Comparison of ENCODE assay signal across 8 mouse cellular contexts in genomic region chr9:59658146-59658545, GRCm38 (mm10). TPM values are rescaled to one million over a fixed set of nuclear protein-coding genes. Genes with fewer than 3 reads are reported as not detected.
DNase-seq lines count a peak whose midpoint lies in the region; ATAC-seq and TF ChIP-seq lines count a peak whose summit lies in the region.

No protein-coding gene starts in this region.

- peak overlapping the region; percentile 75 to 98 for H3K4me3 ChIP-seq in heart, embryonic 14.5 days (ENCODE audit: control insufficient read depth in 1 of 2, insufficient read depth in 1 of 2, low read depth in 1 of 2, low read length in 2 of 2)
- peak overlapping the region; percentile 73 to 93 for H3K4me3 ChIP-seq in MEL (ENCODE audit: control insufficient read depth in 1 of 2, insufficient read depth in 1 of 2, low read depth in 2 of 2, low read length in 2 of 2)
- H3K4me3 ChIP-seq in heart, postnatal 0 days (ENCODE audit: low read depth, low read length), result peak overlapping the region; percentile 90
- peak overlapping the region; percentile 88 for H3K4me3 ChIP-seq in midbrain, embryonic 12.5 days

- no peak for TF ChIP-seq CTCF in MEL (IDR thresholded peaks at IDR 0.05 in 2 of 3, conservative IDR thresholded peaks at IDR 0.05 in 1 of 3; ENCODE audit: control insufficient read depth in 1 of 3, insufficient read depth in 1 of 3, low read depth in 2 of 3, low read length in 3 of 3, poor library complexity in 1 of 3, severe bottlenecking in 1 of 3)
- TF ChIP-seq CTCF in heart, postnatal 0 days (IDR thresholded peaks at IDR 0.05; ENCODE audit: low read depth), result no peak

- TF ChIP-seq RAD21 in MEL (IDR thresholded peaks at IDR 0.05; ENCODE audit: low read depth, low read length), result no peak

- peak overlapping the region; percentile 99 to 100 for H3K27ac ChIP-seq in heart, embryonic 14.5 days (replicated peaks in 1 of 2; ENCODE audit: control insufficient read depth in 1 of 2, insufficient read depth in 1 of 2, low read depth in 2 of 2, low read length in 2 of 2)
- peak overlapping the region; percentile 79 for H3K27ac ChIP-seq in MEL (ENCODE audit: control insufficient read depth, low read depth, low read length)
- H3K27ac ChIP-seq in heart, postnatal 0 days (ENCODE audit: low read depth), result peak overlapping the region; percentile 98
- H3K27ac ChIP-seq in midbrain, embryonic 12.5 days (replicated peaks), result peak overlapping the region; percentile 98

- H3K36me3 ChIP-seq in heart, embryonic 14.5 days (ENCODE audit: control insufficient read depth, insufficient read depth, low read length), result peaks cover 44% of the 10 kb centered on the region
- H3K36me3 ChIP-seq in MEL (ENCODE audit: control insufficient read depth in 1 of 2, insufficient read depth in 2 of 2, low read length in 2 of 2), result peaks cover 6 to 59% of the 10 kb centered on the region in 2 experiments; a peak in 3 of 4 replicates
- H3K36me3 ChIP-seq in heart, postnatal 0 days (replicated peaks; ENCODE audit: control insufficient read depth, insufficient read depth, low read length), result peaks cover 4% of the 10 kb centered on the region; the same call in 1 of the 2 replicates
- H3K36me3 ChIP-seq in midbrain, embryonic 12.5 days, result peaks cover 29% of the 10 kb centered on the region

- H3K4me2 ChIP-seq in heart, embryonic 14.5 days (ENCODE audit: low read length), result peak overlapping the region; percentile 74
- H3K4me2 ChIP-seq in heart, postnatal 0 days (ENCODE audit: low read depth, low read length), result peak overlapping the region; percentile 63
- H3K4me2 ChIP-seq in midbrain, embryonic 12.5 days (replicated peaks), result peak overlapping the region; percentile 67

- intact Hi-C loops in heart, postnatal 14 days (cut with DNase I), result loop anchor here (5.0 kb wide), 1 partner anchor 41 kb away; the partner anchor contains the start of gene Parp6

- peak overlapping the region; percentile 98 for H3K9ac ChIP-seq in heart, embryonic 14.5 days (ENCODE audit: low read length)
- H3K9ac ChIP-seq in MEL (ENCODE audit: control insufficient read depth, low read depth, low read length, poor library complexity, severe bottlenecking), result peak overlapping the region; percentile 81
- peak overlapping the region; percentile 75 for H3K9ac ChIP-seq in heart, postnatal 0 days (replicated peaks; ENCODE audit: low read depth, low read length)
- peak overlapping the region; percentile 92 for H3K9ac ChIP-seq in midbrain, embryonic 12.5 days (replicated peaks)

- H3K79me2 ChIP-seq in MEL (ENCODE audit: control insufficient read depth, insufficient read depth, low read length, poor library complexity), result peaks cover 65% of the 10 kb centered on the region

- TF ChIP-seq EP300 in MEL (IDR thresholded peaks at IDR 0.05; ENCODE audit: low read depth in 1 of 2, low read length in 2 of 2), result no peak
- no peak for TF ChIP-seq EP300 in heart, postnatal 0 days (IDR thresholded peaks at IDR 0.05; ENCODE audit: low read depth)

- 6% methylated on average over 4 of the region's 4 CpGs for WGBS in heart, embryonic 14.5 days
- WGBS in heart, postnatal 0 days, result 12% methylated on average over 4 of the region's 4 CpGs
- WGBS in midbrain, embryonic 12.5 days, result 3% methylated on average over 4 of the region's 4 CpGs

- no peaks in the 10 kb centered on the region for H3K27me3 ChIP-seq in heart, embryonic 14.5 days (ENCODE audit: control insufficient read depth, insufficient read depth, low read length)
- no peaks in the 10 kb centered on the region for H3K27me3 ChIP-seq in MEL (ENCODE audit: control insufficient read depth in 1 of 2, insufficient read depth in 2 of 2, low read length in 2 of 2)
- H3K27me3 ChIP-seq in heart, postnatal 0 days (ENCODE audit: control insufficient read depth, insufficient read depth, low read length), result no peaks in the 10 kb centered on the region
- no peaks in the 10 kb centered on the region for H3K27me3 ChIP-seq in midbrain, embryonic 12.5 days

- TF ChIP-seq POLR2A in MEL (IDR thresholded peaks at IDR 0.05; ENCODE audit: control insufficient read depth in 1 of 2, insufficient read depth in 1 of 2, low read depth in 1 of 2, low read length in 2 of 2, poor library complexity in 1 of 2), result no peak; a peak in 1 of 4 replicates

- H3K9me3 ChIP-seq in heart, embryonic 14.5 days (ENCODE audit: control insufficient read depth, low read length), result no peaks in the 10 kb centered on the region
- no peaks in the 10 kb centered on the region for H3K9me3 ChIP-seq in MEL (replicated peaks; ENCODE audit: insufficient read depth, low read length)
- H3K9me3 ChIP-seq in heart, postnatal 0 days (replicated peaks; ENCODE audit: control insufficient read depth, low read length), result no peaks in the 10 kb centered on the region
- no peaks in the 10 kb centered on the region for H3K9me3 ChIP-seq in midbrain, embryonic 12.5 days

- DNase-seq in heart, postnatal 14 days, result no peak
- DNase-seq in MEL (ENCODE audit: low read depth, low spot score), result peak; percentile 38
- DNase-seq in heart, postnatal 0 days (ENCODE audit: low spot score), result no peak
- DNase-seq in urinary bladder, postnatal 4 days (ENCODE audit: low spot score in 2 of 2), result no peak
- no peak for DNase-seq in gastrocnemius, postnatal 4 days (ENCODE audit: low spot score in 2 of 2)
- no peak for DNase-seq in layer of hippocampus, postnatal 14 days (ENCODE audit: low spot score in 2 of 2)

- ATAC-seq in heart, embryonic 14.5 days (ENCODE audit: insufficient number of reproducible peaks, insufficient read depth, low FRiP score, low read depth), result no peak
- no peak for ATAC-seq in heart, postnatal 0 days (ENCODE audit: insufficient read depth, low read depth)
- no peak for ATAC-seq in midbrain, embryonic 12.5 days (ENCODE audit: low FRiP score, low read depth)

- peaks cover 22 to 54% of the 10 kb centered on the region in 2 experiments for H3K4me1 ChIP-seq in heart, embryonic 14.5 days (ENCODE audit: control insufficient read depth in 2 of 2, insufficient read depth in 2 of 2, low read length in 2 of 2)
- H3K4me1 ChIP-seq in MEL (ENCODE audit: control insufficient read depth in 1 of 2, insufficient read depth in 2 of 2, low read length in 2 of 2), result peaks cover 10 to 45% of the 10 kb centered on the region in 2 experiments
- H3K4me1 ChIP-seq in heart, postnatal 0 days (ENCODE audit: control insufficient read depth, insufficient read depth), result peaks cover 47% of the 10 kb centered on the region
- H3K4me1 ChIP-seq in midbrain, embryonic 12.5 days, result peaks cover 50% of the 10 kb centered on the region

TF ChIP-seq in MEL, 35 proteins besides CTCF, POLR2A, EP300 and RAD21 (continues in another document):
- no peak for TF ChIP-seq USF1 (IDR thresholded peaks at IDR 0.05; ENCODE audit: low read depth, low read length)
- TF ChIP-seq ZNF384 (IDR thresholded peaks at IDR 0.05; ENCODE audit: low read depth, low read length), result no peak
- TF ChIP-seq MAZ (IDR thresholded peaks at IDR 0.05; ENCODE audit: low read depth, low read length), result no peak
- no peak for TF ChIP-seq MEF2A (IDR thresholded peaks at IDR 0.05; ENCODE audit: extremely low read depth, insufficient replicate concordance, low read depth, low read length, poor library complexity, severe bottlenecking)
- no peak for TF ChIP-seq CHD2 (IDR thresholded peaks at IDR 0.05; ENCODE audit: low read length)
- no peak for TF ChIP-seq NELFE (IDR thresholded peaks at IDR 0.05; ENCODE audit: low read depth, low read length)
- TF ChIP-seq ZC3H11A (IDR thresholded peaks at IDR 0.05; ENCODE audit: low read depth, low read length), result no peak
- TF ChIP-seq MYB (IDR thresholded peaks at IDR 0.05; ENCODE audit: low read depth, low read length), result no peak
- TF ChIP-seq TBP (IDR thresholded peaks at IDR 0.05; ENCODE audit: low read depth, low read length), result no peak
- no peak for TF ChIP-seq USF2 (IDR thresholded peaks at IDR 0.05; ENCODE audit: borderline replicate concordance in 1 of 2, insufficient read depth in 1 of 2, low read depth in 1 of 2, low read length in 2 of 2)

RNA-seq across cellular contexts. Expression of gene Pkm, which starts 2.0 kb away (rescaled TPM):
- polyA plus RNA-seq in heart, embryonic 14.5 days (2014; fragmentation: Nextera tagmentation; extraction: Ambion mirVana), result 1,792 and 1,798 TPM in 2 replicates
- total RNA-seq in heart, postnatal 14 days (2021), result 1,000 to 10,000 TPM; 1,287 to 1,327 TPM
- 710 and 1,836 TPM in 2 replicates for total RNA-seq in MEL (2012; rRNA removed)
- polyA plus RNA-seq in MEL (2012; ENCODE audit: insufficient read depth in 1 of 2, insufficient read length in 2 of 2, low read depth in 1 of 2, low replicate concordance in 2 of 2, missing spikeins in 1 of 2), result 1,000 to 10,000 TPM in 1 of 2 experiments, 10 to 100 TPM in 1; 71.6 to 2,746 TPM
- total RNA-seq in heart, postnatal 0 days (2014; rRNA removed; ENCODE audit: low replicate concordance), result 1,588 and 1,940 TPM in 2 replicates
- polyA plus RNA-seq in heart, postnatal 0 days (2015; fragmentation: Nextera tagmentation; extraction: Ambion mirVana), result 1,219 and 1,312 TPM in 2 replicates
- 1,621 and 1,694 TPM in 2 replicates for polyA plus RNA-seq in midbrain, embryonic 12.5 days (2016; fragmentation: Nextera tagmentation; extraction: Ambion mirVana)
- total RNA-seq in gastrocnemius, postnatal 4 days (2021), result 1,000 to 10,000 TPM; 1,566 to 1,695 TPM
- total RNA-seq in layer of hippocampus, postnatal 14 days (2021), result 100 to 1,000 TPM; 944 to 962 TPM

RNA-seq across cellular contexts. Expression of gene Gramd2, which starts 21.8 kb away (rescaled TPM):
- 0.27 and 0.43 TPM in 2 replicates for polyA plus RNA-seq in heart, embryonic 14.5 days (2014; fragmentation: Nextera tagmentation; extraction: Ambion mirVana)
- total RNA-seq in heart, postnatal 14 days (2021), result under 1 TPM; 0.05 to 0.19 TPM
- not detected in 2 replicates for total RNA-seq in MEL (2012; rRNA removed)
- under 1 TPM in 1 of 2 experiments, not detected in 1; 0.04 TPM for polyA plus RNA-seq in MEL (2012; ENCODE audit: insufficient read depth in 1 of 2, insufficient read length in 2 of 2, low read depth in 1 of 2, low replicate concordance in 2 of 2, missing spikeins in 1 of 2)
- not detected in 2 replicates for total RNA-seq in heart, postnatal 0 days (2014; rRNA removed; ENCODE audit: low replicate concordance)
- 0.15 and 0.16 TPM in 2 replicates for polyA plus RNA-seq in heart, postnatal 0 days (2015; fragmentation: Nextera tagmentation; extraction: Ambion mirVana)
- polyA plus RNA-seq in midbrain, embryonic 12.5 days (2016; fragmentation: Nextera tagmentation; extraction: Ambion mirVana), result 0.38 and 0.40 TPM in 2 replicates
- total RNA-seq in gastrocnemius, postnatal 4 days (2021), result under 1 TPM; 0.54 to 0.60 TPM
- total RNA-seq in layer of hippocampus, postnatal 14 days (2021), result 1 to 10 TPM; 6.9 to 7.4 TPM

RNA-seq across cellular contexts. Expression of gene Parp6, which starts 41.1 kb away (rescaled TPM):
- 19.5 and 24.6 TPM in 2 replicates for polyA plus RNA-seq in heart, embryonic 14.5 days (2014; fragmentation: Nextera tagmentation; extraction: Ambion mirVana)
- 10 to 100 TPM; 18.5 to 22.2 TPM for total RNA-seq in heart, postnatal 14 days (2021)
- total RNA-seq in MEL (2012; rRNA removed), result 5.9 and 6.4 TPM in 2 replicates
- polyA plus RNA-seq in MEL (2012; ENCODE audit: insufficient read depth in 1 of 2, insufficient read length in 2 of 2, low read depth in 1 of 2, low replicate concordance in 2 of 2, missing spikeins in 1 of 2), result 10 to 100 TPM in 1 of 2 experiments, not detected in 1; 13.8 TPM
- 22.5 and 32.7 TPM in 2 replicates for total RNA-seq in heart, postnatal 0 days (2014; rRNA removed; ENCODE audit: low replicate concordance)
- polyA plus RNA-seq in heart, postnatal 0 days (2015; fragmentation: Nextera tagmentation; extraction: Ambion mirVana), result 13.7 and 14.4 TPM in 2 replicates
- polyA plus RNA-seq in midbrain, embryonic 12.5 days (2016; fragmentation: Nextera tagmentation; extraction: Ambion mirVana), result 117 and 126 TPM in 2 replicates
- total RNA-seq in gastrocnemius, postnatal 4 days (2021), result 10 to 100 TPM; 22.2 to 24.0 TPM
- 100 to 1,000 TPM; 155 to 171 TPM for total RNA-seq in layer of hippocampus, postnatal 14 days (2021)
